Mouse (Mus musculus) adrenal gland, adult (tissue): ENCODE data around the gene Ubqln4.
A peak's percentile ranks its signal among the peaks of the same experiment; 100 is the strongest.
"Not testable (repeated sequence)": the region's sequence is repeated elsewhere in the genome, so short reads cannot be mapped to it uniquely, and the experiment has no call there.

Experiments used
- DNase-seq, 2 experiments: peaks; one replicate each; pipeline ENCODE4 v3.0.0; 2022 to 2023; ENCODE audit warnings: low spot score in 1 of 2; ENCODE audit not compliant: inconsistent age in 2 of 2

Gene Ubqln4

DNA sequence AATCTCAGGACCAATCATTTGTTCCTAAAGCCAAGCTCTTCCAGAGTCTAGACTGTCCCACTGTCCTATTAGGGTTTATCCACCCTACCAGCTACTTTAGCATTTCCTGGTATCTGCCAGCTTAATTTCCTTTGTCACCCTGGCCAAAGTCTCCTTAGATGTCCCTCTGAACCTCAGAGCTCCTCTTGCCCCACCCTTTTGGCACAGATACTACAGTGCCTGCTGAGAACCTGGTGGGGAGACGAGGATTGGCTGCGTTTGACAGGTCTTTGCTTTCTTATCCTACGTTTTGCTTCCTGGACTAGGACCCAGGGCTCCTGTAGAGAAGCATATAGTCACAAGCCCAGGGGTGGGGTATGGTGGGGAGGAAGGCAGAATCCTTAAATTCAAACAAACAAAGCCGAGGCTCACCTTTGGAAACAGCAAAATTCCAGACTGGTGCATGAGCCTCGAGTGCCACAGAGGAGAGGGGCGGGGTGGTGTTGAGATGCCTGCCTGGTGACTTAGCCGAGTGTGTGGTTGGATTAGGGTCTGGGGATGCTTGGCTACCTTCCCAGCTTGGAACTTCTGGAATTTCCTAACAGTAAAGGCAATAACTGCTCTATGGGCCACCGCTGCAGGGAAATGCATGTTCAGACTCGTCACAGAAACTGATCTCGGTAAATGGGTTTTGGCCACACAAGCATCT lies 40.5 kb downstream of the Ubqln4 start:
- no peak for DNase-seq

DNA sequence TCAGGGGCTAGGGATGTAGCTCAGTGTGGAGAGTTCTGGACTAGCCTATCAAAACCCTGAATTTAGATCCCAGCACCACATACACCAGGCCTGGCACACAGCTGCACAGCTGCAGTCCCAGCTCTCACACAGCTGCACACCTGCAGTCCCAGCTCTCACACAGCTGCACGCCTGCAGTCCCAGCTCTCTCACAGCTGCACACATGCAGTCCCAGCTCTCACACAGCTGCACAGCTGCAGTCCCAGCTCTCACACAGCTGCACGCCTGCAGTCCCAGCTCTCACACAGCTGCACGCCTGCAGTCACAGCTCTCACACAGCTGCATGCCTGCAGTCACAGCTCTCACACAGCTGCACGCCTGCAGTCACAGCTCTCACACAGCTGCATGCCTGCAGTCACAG lies 43.0 kb downstream of the Ubqln4 start:
- DNase-seq = not testable (repeated sequence)

DNA sequence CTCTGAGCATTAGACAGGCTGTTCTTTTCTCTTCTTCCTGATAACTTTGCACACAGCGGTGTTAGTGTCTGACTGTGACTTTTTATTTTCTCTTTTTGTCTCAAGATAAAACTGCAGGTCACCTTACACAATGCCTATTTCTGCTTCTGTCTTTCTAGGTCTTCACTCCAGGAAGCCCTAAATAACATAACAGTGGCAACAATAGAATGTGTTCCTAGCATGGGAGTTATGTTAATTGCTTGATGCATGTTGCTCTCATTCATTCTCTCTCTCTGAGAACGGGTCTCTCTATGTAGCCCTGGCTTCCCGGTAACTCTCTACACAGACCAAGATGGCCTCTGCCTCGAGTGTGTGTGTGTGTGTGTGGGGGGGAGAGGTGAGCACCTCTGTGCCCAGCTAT lies 48.9 kb downstream of the Ubqln4 start:
- DNase-seq = no peak

DNA sequence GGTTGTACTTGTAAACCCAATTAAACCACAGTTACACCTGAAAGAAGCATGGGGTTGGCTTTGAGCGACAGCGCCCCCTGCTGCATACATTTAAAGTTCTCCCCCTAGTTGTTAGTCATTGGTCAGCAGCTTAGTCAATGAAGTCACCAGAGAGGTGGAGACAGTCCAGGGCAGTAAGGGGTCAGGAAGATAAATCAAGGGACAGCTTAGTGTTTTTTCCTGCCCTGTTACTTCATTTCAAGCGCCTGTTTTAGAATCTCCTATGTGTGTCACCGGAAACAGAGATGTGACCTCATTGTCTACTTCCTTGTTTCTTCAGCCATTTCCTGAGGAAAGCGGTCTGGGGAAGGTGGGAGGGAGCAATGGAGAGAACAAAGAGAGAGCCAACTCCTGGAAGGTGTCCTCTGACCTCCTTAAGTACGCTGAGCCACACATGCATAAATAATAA lies 50.2 kb downstream of the Ubqln4 start:
- DNase-seq = peak; percentile 87 to 95

DNA sequence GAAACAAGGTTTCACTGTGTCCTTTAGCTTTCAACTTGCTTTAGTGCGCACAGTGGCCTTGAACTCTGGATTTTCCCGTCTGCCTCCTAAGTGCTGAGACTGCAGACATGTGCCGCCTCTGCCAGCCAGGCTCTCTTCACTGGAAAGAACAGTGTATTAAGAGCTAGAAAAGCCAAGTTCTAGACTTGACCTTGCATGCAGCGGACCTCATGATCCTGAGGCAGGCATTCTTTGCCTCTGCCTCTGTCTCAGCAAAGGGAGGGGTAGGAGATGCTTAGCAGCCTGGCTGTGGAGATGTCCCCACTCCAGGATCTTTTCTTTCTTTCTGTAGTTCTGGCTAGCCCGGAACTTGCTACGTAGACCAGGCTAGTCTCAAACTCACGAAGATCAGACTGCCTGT lies 51.3 kb downstream of the Ubqln4 start:
- peak; percentile 54 to 71 for DNase-seq

DNA sequence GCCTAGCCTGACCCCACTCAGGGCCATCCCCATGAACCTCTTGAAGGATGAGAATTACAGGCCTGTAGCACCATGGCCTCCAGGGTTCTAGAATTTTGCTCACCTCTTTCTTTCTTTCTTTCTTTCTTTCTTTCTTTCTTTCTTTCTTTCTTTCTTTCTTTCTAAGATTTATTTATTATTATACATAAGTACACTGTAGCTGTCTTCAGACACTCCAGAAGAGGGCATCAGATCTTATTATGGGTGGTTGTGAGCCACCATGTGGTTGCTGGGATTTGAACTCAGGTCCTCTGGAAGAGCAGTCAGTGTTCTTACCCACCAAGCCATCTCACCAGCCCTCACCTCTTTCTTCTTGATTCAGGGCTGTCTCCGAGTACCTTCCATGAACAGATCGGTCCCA lies 52.1 kb downstream of the Ubqln4 start, which contains the start of gene Arhgef2:
TSS of gene Arhgef2 (plus strand) at position 301 of the 400 bp plus-strand sequence.
- DNase-seq = not testable (repeated sequence)

DNA sequence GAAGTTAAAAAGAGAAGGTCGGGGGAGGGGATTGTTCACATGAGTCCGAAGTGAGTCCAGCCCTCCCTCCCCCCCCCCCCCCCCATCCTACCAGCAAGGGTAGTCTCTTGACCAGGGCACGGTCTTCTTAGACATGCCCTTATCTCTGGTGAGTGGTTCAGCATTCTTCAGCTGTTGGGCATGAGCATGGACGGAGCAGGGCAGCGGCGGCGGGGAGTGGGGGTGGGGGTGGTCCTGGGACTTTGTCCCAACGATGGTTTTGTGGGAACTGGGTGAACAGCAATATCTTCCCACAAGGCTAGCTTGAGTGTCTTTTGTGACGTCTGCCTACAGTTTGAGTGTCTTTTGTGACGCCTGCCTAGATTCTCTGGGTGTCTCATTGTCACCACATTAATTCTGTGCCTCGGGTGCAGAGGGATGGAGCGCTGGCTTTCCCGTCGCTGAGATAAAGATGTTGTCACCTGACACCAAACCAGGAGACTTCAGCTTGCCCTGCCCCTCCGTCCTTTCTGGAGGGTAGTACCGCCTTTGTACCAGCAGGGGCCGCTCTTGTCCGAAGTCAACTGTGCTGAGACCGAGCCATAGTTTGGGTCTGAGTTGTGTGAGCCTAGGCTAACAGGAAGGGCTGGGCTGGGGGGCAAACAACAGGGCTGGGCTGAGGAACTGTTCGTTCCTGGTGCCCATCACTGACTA lies 53.7 kb downstream of the Ubqln4 start:
- DNase-seq = peak; percentile 86 to 95

DNA sequence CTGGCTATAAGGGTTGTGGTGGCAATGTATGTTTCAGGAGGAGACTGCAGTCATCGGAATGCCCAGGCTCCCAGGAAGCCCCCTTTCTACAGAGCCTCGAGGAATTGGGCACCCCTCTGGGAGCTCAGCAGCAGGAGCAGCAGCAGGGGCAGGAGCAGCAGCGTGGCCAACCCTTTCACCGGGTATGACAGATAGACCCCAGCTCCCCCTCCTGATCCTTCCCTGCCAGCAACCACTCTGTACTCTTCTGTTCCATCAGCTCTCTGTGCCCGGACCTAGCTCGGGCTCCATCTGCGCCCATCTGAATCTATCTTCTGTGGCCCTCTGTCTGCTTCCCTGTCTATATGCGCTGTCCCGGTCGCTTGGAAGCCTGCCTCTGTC lies 54.2 kb downstream of the Ubqln4 start:
- no peak for DNase-seq

DNA sequence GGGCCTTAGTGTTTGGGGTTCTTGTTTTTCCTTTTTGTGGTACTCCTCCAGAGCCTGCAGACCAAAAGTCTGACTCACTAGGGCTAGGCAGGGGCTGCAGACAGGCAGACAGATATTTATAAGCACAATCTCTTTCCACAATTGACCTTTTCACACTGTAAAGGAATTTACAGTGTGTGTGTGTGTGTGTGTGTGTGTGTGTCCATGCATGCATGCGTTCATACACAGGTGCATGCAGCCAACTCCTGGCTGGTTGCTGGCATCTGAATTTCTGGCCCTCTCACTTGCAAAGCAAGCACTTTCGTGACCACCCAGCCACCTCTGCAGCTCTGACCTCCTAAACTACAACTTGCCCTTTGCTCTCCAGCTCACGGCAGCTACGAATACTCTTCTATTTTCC lies 55.5 kb downstream of the Ubqln4 start:
- no peak for DNase-seq

DNA sequence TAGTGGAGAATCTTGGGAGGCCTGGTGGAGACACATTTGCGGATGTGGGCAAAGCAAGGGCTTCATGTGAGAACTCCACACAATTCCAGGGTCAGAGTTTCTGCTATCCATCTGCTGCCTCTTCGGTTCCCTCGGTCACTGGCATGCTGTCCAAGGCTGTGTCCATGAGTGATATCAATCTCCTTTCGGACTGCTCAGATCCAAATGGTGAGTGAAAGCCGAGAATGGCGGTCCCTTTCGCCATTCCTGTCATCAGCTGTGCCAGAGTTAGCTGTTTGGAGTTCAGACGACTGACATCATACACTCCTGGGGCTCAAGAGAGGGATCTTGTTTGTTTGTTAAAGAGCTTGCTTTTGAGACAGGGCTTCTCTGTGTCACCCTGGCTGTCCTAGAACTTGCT lies 60.9 kb downstream of the Ubqln4 start:
- DNase-seq = peak in 1 of 2 experiments; percentile 55

DNA sequence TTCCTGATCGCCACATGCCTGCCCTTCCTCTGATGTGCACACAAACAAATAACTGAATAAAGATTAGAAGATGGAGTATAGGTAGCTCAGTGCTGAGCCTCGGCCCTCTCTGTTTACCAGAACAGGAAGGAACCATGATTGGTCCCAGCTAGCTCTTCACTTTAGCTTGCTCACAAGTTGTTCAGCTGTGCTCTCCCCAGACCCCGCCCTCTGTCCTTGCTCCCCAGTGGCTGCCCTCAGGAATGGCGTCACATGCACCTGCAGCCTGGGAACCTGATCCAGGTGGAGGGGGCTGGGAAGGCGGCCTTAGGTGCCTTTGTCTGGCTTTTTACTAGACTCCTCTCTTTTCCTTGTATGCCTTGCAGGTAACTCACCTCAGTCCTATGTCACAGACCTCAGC lies 61.6 kb downstream of the Ubqln4 start:
- no peak for DNase-seq

DNA sequence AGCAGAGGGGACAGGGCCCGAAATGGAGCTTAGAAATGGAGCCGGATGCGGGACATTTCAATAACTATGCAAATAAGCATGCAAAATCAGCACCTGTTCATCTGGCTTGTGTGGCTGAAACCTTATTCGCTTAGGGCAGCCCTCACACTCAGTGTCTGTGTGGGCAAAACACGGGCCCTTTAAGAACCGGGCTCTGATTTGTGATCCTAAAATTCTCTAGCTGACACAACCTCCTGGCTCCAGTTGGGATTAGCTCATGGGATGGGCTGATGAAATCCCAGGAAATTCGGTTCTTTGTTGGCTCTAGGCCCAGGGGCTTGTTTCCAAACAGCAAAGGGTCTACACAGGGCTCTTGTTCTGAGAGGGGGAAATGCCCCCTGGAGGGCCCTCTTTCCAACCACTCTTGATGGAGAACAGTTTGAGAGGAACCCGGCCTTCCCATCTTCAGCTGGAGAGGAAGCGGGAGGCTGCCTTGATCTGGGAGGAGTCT lies 62.4 kb downstream of the Ubqln4 start:
- DNase-seq = peak in 1 of 2 experiments; percentile 65

DNA sequence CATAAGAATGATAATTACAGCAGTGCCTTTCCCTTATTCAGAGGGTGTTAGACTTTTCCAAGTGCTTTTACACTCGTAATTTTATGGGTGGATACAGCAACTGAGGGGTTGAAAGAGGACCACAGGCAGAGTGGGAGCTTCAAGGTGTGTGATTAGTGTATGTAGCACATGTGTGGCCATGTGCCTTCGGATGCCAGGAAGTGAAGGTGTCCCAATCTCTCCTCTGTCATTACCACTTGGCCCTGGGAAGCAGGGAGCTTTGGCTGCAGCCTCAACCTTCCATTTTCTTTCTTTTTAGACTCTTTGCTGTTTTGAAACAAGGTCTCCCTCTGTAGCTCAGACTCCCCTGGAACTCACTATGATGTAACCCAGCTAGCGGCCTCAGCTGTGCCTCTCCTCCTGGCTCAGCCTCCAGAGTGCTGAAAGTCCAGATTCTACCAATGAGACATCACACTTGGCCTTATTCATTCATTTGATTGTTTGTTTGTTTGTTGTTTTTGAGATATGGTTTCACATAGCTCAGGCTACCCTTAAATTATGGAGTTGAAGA lies 63.5 kb downstream of the Ubqln4 start:
- no peak for DNase-seq

DNA sequence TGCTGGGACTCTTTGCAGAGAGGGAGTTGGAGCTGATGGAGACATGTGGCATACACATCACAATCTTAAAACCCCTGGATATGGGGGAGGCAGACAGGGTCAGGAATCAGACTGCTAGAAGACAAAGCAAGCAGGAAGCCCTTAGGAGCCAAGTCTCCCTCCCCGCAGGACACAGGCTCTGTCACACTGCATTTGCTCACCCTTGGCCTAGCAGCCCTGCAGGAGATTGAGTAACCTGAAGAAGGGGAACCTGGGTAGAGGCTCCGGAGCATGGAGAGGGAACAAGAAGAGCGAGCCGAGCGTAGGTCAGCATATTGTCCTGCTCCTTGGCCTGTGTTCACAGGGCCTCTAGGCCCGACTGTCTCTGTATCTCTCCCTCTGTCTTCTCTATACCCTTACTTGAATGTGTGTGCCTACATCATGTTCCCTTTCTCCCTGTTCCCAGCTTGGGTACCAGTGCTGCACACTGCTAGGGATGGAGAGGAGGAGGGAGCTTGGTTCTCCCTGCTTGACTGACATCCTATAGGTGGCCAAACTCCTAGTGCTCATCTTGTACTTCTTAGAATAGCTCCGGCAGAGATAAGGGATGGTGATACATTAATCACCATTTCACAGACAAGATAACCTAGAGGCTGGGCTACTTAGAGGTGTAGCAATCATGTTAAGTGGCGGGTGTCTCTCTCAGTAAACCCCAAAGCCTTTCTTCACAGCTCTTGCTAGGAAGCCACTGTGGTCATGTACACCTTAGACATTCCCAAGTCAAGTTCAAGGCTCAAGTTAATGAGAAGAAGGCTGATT lies 64.7 kb downstream of the Ubqln4 start:
- DNase-seq = no peak
